Mouse (Mus musculus) mature B cell (primary cell): ENCODE data around the gene Pold1.

Source experiments
- in situ Hi-C: fragments of 300-500 bp; cut with MboI; formaldehyde crosslinking; loops from 2 replicates; pipeline ENCODE4 v1.14.3; 2019

Pold1 gene

GRCm38 (mm10) chr7:44581637-44582036, 33.0 kb upstream of the Pold1 start:
- in situ Hi-C loops, result no loop called here

- in situ Hi-C loops, result no loop called here
These were observed 27.7 kb upstream of the Pold1 start for GRCm38 (mm10) chr7:44576333-44576844.

- in situ Hi-C loops, result no loop called here
These were observed 24.4 kb upstream of the Pold1 start for GRCm38 (mm10) chr7:44572956-44573484.

- in situ Hi-C loops, result no loop called here
These were observed 23.6 kb upstream of the Pold1 start, which contains the start of gene Napsa for GRCm38 (mm10) chr7:44572213-44572701. Gene Napsa, plus strand, starts transcription at chr7:44572380.

- in situ Hi-C loops, result no loop called here
These were observed 23.2 kb upstream of the Pold1 start for GRCm38 (mm10) chr7:44571811-44572210.

- in situ Hi-C loops, result no loop called here
These were observed 22.3 kb upstream of the Pold1 start for GRCm38 (mm10) chr7:44570989-44571388.

GRCm38 (mm10) chr7:44568803-44569202, 20.2 kb upstream of the Pold1 start:
- in situ Hi-C loops, result no loop called here

- in situ Hi-C loops, result no loop called here
These were observed 16.8 kb upstream of the Pold1 start for GRCm38 (mm10) chr7:44565414-44565813.

GRCm38 (mm10) chr7:44564486-44564885, 15.8 kb upstream of the Pold1 start:
- in situ Hi-C loops, result no loop called here

GRCm38 (mm10) chr7:44563284-44563683, 14.6 kb upstream of the Pold1 start:
- in situ Hi-C loops, result no loop called here

- in situ Hi-C loops, result no loop called here
These were observed 12.1 kb upstream of the Pold1 start for GRCm38 (mm10) chr7:44560435-44561400.

GRCm38 (mm10) chr7:44557629-44558028, 9.0 kb upstream of the Pold1 start:
- in situ Hi-C loops, result no loop called here

GRCm38 (mm10) chr7:44553826-44554225, 5.2 kb upstream of the Pold1 start, which contains the start of gene Nr1h2:
Gene Nr1h2, minus strand, starts transcription at chr7:44553951.
- in situ Hi-C loops, result no loop called here

GRCm38 (mm10) chr7:44553196-44553764, 4.6 kb upstream of the Pold1 start:
- in situ Hi-C loops, result no loop called here

GRCm38 (mm10) chr7:44552141-44552908, 3.7 kb upstream of the Pold1 start:
- in situ Hi-C loops, result no loop called here

- in situ Hi-C loops, result no loop called here
These were observed 3.1 kb upstream of the Pold1 start for GRCm38 (mm10) chr7:44551731-44552130.

GRCm38 (mm10) chr7:44551301-44551700, 2.7 kb upstream of the Pold1 start:
- in situ Hi-C loops, result no loop called here

GRCm38 (mm10) chr7:44550409-44550678, 1.7 kb upstream of the Pold1 start:
- in situ Hi-C loops, result no loop called here

- in situ Hi-C loops, result no loop called here
These were observed 1.2 kb upstream of the Pold1 start for GRCm38 (mm10) chr7:44549621-44550408.

- in situ Hi-C loops, result no loop called here
These were observed 924 bp downstream of the Pold1 start for GRCm38 (mm10) chr7:44547725-44548124.

GRCm38 (mm10) chr7:44547041-44547440, 1.6 kb downstream of the Pold1 start:
- in situ Hi-C loops, result no loop called here
